Mouse (Mus musculus) cerebellum, adult (tissue): ENCODE results near the gene Lrfn1.
"Not testable (repeated sequence)": the region's sequence is repeated elsewhere in the genome, so short reads cannot be mapped to it uniquely, and the experiment has no call there.

Experiments
- ATAC-seq: cut with Nextera tagmentation; 2 replicates; pipeline ENCODE4 v1.9.2; 2017; ENCODE audit warnings: mild to moderate bottlenecking, moderate library complexity, mixed read lengths; ENCODE audit not compliant: insufficient number of reproducible peaks, low FRiP score, low TSS enrichment

Gene Lrfn1

GRCm38 (mm10) chr7:28509121-28509520 is 57.3 kb downstream of the Lrfn1 start:
- not testable (repeated sequence) for ATAC-seq

GRCm38 (mm10) chr7:28510405-28510974 is 58.7 kb downstream of the Lrfn1 start, which contains the start of gene Ifnl2:
TSS of gene Ifnl2 (minus strand) at chr7:28510455.
- ATAC-seq: not testable (repeated sequence)

- no peak for ATAC-seq
Measured at GRCm38 (mm10) chr7:28511441-28511840, 59.7 kb downstream of the Lrfn1 start.
